Mouse (Mus musculus): ENCODE data around the gene Gm21671. TPM values are rescaled to one million over a fixed set of nuclear protein-coding genes. Genes with fewer than 3 reads are reported as not detected.

Gm21671 gene
- total RNA-seq (2023): not detected

DNA sequence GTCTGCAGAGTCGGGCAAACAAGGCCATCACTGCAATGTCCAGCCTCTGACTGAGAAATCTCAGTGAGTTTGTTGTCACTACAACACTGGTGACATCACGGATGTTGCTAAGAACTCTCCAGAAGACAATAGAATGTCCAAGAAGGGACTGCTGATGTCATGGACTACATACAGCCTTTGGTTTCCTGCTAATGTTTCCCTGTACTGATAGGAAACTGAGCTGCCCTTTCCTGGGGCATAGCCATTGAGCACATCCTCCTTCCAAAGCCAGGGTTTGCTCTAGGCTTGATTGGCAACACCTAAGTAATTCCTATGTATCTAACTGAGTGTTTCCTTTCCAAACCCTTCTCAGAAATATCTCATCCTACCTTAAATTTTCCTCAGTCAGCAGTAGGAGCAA is at the start of gene Gm21671:
TSS of gene Gm21671 (minus strand) at position 101 of the 400 bp plus-strand sequence.

DNA sequence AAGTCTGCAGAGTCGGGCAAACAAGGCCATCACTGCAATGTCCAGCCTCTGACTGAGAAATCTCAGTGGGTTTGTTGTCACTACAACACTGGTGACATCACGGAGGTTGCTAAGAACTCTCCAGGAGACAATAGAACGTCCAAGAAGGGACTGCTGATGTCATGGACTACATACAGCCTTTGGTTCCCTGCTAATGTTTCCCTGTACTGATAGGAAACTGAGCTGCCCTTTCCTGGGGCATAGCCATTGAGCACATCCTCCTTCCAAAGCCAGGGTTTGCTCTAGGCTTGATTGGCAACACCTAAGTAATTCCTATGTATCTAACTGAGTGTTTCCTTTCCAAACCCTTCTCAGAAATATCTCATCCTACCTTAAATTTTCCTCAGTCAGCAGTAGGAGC is 34.3 kb upstream of the Gm21671 start, which contains the start of gene Gm21698:
TSS of gene Gm21698 (minus strand) at position 101 of the 400 bp plus-strand sequence.

DNA sequence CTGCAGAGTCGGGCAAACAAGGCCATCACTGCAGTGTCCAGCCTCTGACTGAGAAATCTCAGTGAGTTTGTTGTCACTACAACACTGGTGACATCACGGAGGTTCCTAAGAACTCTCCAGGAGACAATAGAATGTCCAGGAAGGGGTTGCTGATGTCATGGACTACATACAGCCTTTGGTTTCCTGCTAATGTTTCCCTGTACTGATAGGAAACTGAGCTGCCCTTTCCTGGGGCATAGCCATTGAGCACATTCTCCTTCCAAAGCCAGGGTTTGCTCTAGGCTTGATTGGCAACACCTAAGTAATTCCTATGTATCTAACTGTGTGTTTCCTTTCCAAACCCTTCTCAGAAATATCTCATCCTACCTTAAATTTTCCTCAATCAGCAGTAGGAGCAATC is 18.3 kb upstream of the Gm21671 start, which contains the start of gene Gm21680:
TSS of gene Gm21680 (minus strand) at position 101 of the 400 bp plus-strand sequence.

DNA sequence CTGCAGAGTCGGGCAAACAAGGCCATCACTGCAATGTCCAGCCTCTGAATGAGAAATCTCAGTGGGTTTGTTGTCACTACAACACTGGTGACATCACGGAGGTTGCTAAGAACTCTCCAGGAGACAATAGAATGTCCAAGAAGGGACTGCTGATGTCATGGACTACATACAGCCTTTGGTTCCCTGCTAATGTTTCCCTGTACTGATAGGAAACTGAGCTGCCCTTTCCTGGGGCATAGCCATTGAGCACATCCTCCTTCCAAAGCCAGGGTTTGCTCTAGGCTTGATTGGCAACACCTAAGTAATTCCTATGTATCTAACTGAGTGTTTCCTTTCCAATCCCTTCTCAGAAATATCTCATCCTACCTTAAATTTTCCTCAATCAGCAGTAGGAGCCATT is 11.9 kb downstream of the Gm21671 start, which contains the start of gene Gm21663:
TSS of gene Gm21663 (minus strand) at position 101 of the 400 bp plus-strand sequence.

Other genes starting within 250 kb of the Gm21671 start
- gene Xrcc2, start 248.6 kb downstream of the Gm21671 start, total RNA-seq (2023): 9.6 TPM
- 1.3 TPM for gene Actr3b, start 194.4 kb downstream of the Gm21671 start, total RNA-seq (2023)
- gene Gm21663, start 12.0 kb downstream of the Gm21671 start, total RNA-seq (2023): not detected
- gene Gm21680, start 18.2 kb upstream of the Gm21671 start, total RNA-seq (2023): not detected
- not detected for gene Gm21698, start 34.2 kb upstream of the Gm21671 start, total RNA-seq (2023)
- not detected for gene Gm1979, start 50.4 kb upstream of the Gm21671 start, total RNA-seq (2023)
- gene Gm5862, start 68.5 kb upstream of the Gm21671 start, total RNA-seq (2023): not detected
- gene Speer4a, start 85.1 kb upstream of the Gm21671 start, total RNA-seq (2023): not detected
- not detected for gene Gm7347, start 104.2 kb upstream of the Gm21671 start, total RNA-seq (2023)
- not detected for gene Gm10471, start 134.9 kb upstream of the Gm21671 start, total RNA-seq (2023)
- not detected for gene 5031410I06Rik, start 150.9 kb upstream of the Gm21671 start, total RNA-seq (2023)
- not detected for gene Gm10220, start 167.0 kb upstream of the Gm21671 start, total RNA-seq (2023)

Data from CD8-positive naive resting alpha-beta T cell, adult 57 days (primary cell).